Mouse (Mus musculus) CD8-positive naive resting alpha-beta T cell, adult 2 months (primary cell): ENCODE results near the gene Syt17.
A peak's percentile ranks its signal among the peaks of the same experiment; 100 is the strongest.

ENCODE experiments used
- DNase-seq, 2 experiments: peaks; one replicate each; pipeline ENCODE4 v3.0.0; 2022; ENCODE audit warnings: low read depth in 2 of 2, low spot score in 2 of 2

Gene Syt17

GRCm38 (mm10) chr7:118448134-118448967, at the start of gene Syt17:
Gene Syt17 (minus strand): TSS chr7:118448222.
- DNase-seq: no peak

- DNase-seq: no peak
Observed at GRCm38 (mm10) chr7:118494892-118495579, 47.0 kb upstream of the Syt17 start.

- DNase-seq: no peak
Observed at GRCm38 (mm10) chr7:118493892-118494291, 45.9 kb upstream of the Syt17 start.

- DNase-seq: peak in 1 of 2 experiments; percentile 4
Observed at GRCm38 (mm10) chr7:118491431-118492147, 43.6 kb upstream of the Syt17 start, which contains the start of gene Itpripl2. Gene Itpripl2 (minus strand): TSS chr7:118491975.

DNA sequence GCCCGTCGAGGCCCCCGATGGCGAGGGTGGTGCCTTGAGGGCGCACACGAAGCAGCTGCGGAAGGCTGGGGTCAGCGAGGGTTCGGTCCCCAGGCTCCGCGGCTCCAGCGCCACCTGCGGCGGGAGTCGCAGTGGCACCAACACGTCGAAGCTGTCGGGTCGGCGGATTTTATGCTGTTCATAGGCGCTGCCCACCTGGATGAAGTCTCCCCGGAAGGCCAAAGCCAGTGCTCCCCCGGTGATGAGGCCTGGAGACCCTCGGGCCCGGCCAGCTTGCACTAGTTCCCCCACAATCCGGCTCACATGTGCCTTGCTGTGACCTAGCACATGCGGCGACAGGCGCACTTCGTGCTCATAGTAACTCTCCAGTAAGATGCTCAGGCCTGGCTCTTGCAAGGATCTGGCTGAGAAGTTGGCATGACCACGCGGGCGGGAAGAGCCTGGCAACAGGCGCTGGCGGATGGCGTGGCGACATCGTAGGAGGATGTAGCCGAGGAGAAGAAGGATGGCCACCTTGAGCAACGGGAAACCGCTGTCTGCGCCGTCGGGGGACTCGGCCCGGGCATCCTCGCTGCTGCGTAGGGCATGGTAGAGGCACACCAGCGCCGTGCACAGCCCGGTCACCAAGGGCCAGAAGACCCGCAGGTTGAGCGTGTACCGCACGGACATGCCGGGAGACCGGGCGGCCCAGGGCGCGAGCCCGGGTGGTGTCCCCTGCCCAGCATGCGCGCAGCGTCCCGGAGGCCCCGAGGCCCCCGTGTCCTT, 42.8 kb upstream of the Syt17 start:
- no peak for DNase-seq

GRCm38 (mm10) chr7:118489706-118490665, 42.0 kb upstream of the Syt17 start:
- no peak for DNase-seq

DNA sequence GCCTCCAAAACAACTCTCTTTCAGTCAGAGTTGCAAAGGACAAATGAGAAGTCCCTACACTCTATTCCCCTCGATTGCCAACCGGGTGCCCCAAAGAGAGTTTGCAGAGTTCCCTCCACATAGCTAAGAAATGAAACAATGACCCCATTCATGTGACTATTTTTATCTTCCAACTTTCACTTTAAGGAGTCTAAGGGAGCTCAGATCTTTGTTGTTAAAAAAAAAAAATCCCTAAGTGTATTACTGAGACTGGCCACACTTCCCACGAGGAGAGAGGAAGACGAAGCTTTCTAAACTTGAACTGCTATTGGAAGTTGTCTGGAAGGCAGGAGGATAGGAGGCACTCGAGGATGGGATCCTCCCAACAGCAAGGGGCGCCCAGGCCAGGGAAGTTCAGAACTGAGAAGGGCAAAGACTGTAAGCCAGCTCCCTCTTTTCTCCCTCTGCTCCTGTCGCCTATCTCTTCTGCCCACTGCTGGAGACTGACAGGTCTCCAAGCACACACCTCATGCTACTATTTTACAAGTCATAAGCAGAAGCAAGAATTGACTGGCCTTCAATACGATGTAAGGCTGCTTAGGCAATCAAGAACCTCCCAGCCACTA, 40.1 kb upstream of the Syt17 start:
- DNase-seq: no peak

- DNase-seq: no peak
Observed at GRCm38 (mm10) chr7:118486917-118487316, 38.9 kb upstream of the Syt17 start.

DNA sequence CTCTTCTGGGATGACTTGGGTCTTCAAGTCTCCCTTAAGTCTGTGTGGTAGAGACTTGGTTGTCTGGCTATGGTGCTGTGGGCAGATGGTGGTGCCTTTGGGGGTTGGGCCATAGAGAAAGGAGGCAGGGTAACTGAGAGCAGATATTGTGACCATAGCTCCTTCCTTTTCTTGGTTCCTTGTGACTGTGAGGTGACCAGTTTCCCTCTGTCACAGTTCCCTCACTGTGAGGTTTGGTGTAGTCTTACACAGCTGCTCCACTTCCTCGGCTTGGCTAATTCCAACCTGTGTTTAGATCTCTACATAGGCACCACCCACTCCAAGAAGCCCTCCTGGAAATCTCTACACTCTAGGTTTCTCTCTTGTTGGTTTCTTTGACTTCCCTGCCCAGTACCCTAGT, 36.0 kb upstream of the Syt17 start:
- DNase-seq: no peak

- no peak for DNase-seq
Observed at GRCm38 (mm10) chr7:118482001-118482400, 34.0 kb upstream of the Syt17 start.

DNA sequence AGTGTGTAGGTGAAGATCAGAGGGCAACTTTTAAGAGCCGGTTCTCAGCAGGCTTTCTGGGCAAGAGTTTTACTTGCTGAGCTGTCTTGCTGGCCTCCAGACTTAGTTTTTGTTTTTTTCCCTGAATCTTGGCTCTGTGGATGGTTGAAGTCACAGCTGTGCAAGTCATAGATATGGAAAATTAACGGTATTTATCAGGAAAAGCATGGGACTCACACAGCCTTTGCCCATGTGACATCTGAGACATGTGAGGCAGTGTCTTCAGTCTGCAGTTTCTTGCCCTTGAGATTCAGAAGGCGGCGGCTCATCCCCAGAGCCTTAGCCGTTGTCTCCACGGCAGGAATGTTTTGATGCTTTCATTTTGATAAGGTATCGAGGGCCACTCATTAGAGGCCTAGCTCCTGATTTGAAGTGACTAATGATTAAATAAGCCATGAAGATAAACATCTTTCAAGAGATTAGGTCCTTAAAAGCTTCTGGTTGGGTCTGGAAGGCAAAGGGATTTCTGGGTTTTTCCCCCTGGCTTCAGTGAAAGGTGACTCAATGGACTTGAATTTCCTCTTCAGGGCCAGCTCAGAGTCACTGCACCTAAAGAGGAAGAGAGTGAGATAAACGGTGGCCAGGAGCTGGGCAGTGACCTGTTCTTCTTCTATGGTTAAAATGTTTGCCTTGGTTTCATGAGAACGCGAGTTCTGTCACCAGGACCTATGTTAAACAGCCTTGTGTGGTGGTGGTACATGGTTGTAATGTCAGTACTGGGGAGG, 33.2 kb upstream of the Syt17 start:
- no peak for DNase-seq

DNA sequence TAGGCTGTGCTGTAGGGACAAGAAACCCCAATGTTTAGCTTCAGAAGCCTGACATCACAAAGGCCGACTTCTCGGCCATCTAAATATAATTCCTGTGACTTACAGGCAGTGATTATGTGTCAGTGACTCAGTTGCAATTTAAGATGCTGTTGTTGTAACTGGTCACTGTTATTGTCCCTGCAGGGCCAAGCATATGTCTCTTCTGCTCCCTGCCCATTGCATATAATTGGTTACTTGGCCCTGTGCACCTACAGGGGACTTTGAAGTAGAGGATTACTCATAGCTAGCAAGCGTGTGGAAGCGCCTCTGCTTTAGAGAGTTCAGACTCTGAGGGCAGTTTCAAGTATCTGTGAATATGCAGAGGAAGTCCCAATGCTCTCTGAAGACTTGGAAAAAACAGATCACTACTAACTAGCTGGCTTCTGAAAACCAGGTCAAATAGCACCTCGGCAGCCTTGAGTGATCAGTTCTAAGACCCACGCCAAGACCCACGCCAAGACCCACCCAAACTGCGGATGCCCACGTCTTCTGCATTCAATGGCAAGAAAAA, 32.2 kb upstream of the Syt17 start:
- DNase-seq: no peak

DNA sequence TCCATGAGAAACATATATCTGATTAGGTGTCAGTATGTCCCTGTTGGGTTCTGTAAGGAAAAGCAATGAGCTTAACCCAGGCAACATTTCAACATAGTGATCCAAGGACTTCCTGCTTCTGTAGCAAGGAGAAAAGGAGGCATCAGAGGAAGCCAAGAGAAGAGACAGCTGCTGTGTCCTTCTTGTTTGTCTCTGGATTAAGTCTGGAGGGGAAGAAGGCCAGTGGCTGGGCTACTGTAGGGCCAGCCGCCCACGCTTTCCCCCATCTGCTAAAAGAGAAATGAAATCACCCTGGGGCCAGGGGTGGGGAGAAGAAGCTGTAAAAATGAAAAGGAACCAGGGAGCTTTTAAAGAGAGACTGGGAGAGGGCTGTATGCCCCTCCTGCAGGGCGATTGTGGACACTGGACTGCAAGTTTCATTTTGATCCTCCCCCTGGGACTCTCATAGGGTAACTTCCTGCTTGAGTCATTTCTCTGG, 30.9 kb upstream of the Syt17 start:
- no peak for DNase-seq

GRCm38 (mm10) chr7:118476428-118476827, 28.4 kb upstream of the Syt17 start:
- DNase-seq: no peak

DNA sequence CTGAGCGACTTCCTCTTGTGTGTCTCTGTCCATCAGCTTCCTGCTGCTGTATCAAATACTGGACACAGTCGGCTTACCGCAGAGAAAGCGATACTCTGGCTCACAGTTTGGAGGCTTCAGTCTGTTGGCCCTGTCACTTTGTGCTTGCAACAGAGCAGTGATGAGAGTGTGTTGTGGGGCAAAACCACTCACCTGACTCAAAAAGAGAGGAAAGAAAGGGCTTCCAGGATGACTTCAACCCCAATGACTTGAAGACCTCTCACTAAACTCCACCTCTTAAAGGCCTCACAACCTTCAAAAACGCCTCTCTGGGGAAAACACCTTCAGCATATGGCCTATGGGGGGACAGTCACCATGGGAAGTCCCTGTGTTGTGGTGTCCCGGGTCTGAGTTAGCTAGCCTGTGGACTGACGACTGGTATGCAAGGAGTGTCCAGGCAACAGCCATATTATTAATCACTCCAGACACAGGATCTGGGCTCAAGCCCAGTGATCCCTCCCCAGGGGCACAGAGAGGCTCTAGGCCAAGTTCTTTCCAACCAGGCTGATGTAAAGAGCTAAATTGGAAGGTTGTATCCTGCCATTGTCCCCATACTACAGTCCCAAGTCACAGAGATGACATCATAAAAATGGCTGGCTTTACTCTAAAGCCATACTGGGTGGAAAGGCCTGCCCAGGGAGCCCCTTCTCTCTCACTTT, 27.1 kb upstream of the Syt17 start:
- DNase-seq: no peak

GRCm38 (mm10) chr7:118472886-118473285, 24.9 kb upstream of the Syt17 start:
- DNase-seq: no peak

GRCm38 (mm10) chr7:118468060-118468459, 20.0 kb upstream of the Syt17 start:
- DNase-seq: no peak

GRCm38 (mm10) chr7:118464432-118464831, 16.4 kb upstream of the Syt17 start:
- DNase-seq: no peak
